ENCODE assay signal across 9 mouse cellular contexts in genomic region chr13:96030368-96031223, GRCm38 (mm10). TPM values are rescaled to one million over a fixed set of nuclear protein-coding genes. Genes with fewer than 3 reads are reported as not detected.
DNase-seq lines count a peak whose midpoint lies in the region; TF ChIP-seq lines count a peak whose summit lies in the region.
"Had no signal": no experiment of that assay in that cellular context is flagged by ENCODE, and none has a peak within 500 bp of the region (broad histone marks: within the 10 kb centered on the region; RNA-seq: fewer than 3 reads in every experiment).

No protein-coding gene starts in this region.

- H3K79me2 ChIP-seq in heart, adult 2 months (replicated peaks; ENCODE audit: control insufficient read depth, insufficient read depth, low read length), result no peaks in the 10 kb centered on the region

- TF ChIP-seq POLR2A in heart, adult 2 months (IDR thresholded peaks at IDR 0.05; ENCODE audit: insufficient read depth, low read depth, low read length), result no peak

- 55% methylated on average over 19 of the region's 19 CpGs for WGBS in heart, adult 2 months

- no peak overlapping the region for H3K4me3 ChIP-seq in heart, adult 2 months
- H3K4me3 ChIP-seq in ES-E14 (ENCODE audit: insufficient read depth in 1 of 2, low read depth in 1 of 2, low read length in 2 of 2, poor library complexity in 1 of 2, severe bottlenecking in 1 of 2), result peak overlapping the region in 1 of 2 experiments; percentile 4; a peak in 2 of 4 replicates
- H3K4me3 ChIP-seq: megakaryocyte, embryonic 14.5 days had no signal

- TF ChIP-seq EP300 in heart, adult 2 months (IDR thresholded peaks at IDR 0.05; ENCODE audit: insufficient read depth, low read depth, low read length), result peak; percentile 71; the same call in 1 of the 2 replicates

- no peaks in the 10 kb centered on the region for H3K4me1 ChIP-seq in heart, adult 2 months (ENCODE audit: control insufficient read depth, insufficient read depth, low read length)
- H3K4me1 ChIP-seq in ES-E14 (ENCODE audit: control insufficient read depth in 2 of 2, insufficient read depth in 2 of 2, low read length in 2 of 2, poor library complexity in 1 of 2), result no peaks in the 10 kb centered on the region

- no peaks in the 10 kb centered on the region for H3K9me3 ChIP-seq in ES-E14 (ENCODE audit: control insufficient read depth, insufficient read depth, low read depth, low read length)
- H3K9me3 ChIP-seq: megakaryocyte, embryonic 14.5 days had no signal

- DNase-seq in heart, adult 2 months, result peak in 1 of 2 experiments; percentile 47
- no peak for DNase-seq in heart, adult 8-10 months (ENCODE audit: low spot score)
- peak; percentile 61 for DNase-seq in ES-E14 (ENCODE audit: low read depth, low spot score)
- DNase-seq in cerebellum, adult 8-10 months, result peak; percentile 25
- DNase-seq in frontal cortex, postnatal 36 days (ENCODE audit: low spot score in 2 of 2), result peak; percentile 71 to 82
- peak; percentile 58 for DNase-seq in layer of hippocampus, adult 11-12 months (ENCODE audit: low spot score)
- peak; percentile 45 for DNase-seq in lung, postnatal 14 days
- peak; percentile 49 for DNase-seq in right cerebral cortex, postnatal 25 days

- no peak overlapping the region for H3K9ac ChIP-seq in heart, adult 2 months (ENCODE audit: low read depth, low read length)
- no peak overlapping the region for H3K9ac ChIP-seq in ES-E14 (ENCODE audit: insufficient read depth, low read depth, low read length, poor library complexity, severe bottlenecking)

- H3K27me3 ChIP-seq in heart, adult 2 months (ENCODE audit: control insufficient read depth, insufficient read depth, low read length), result no peaks in the 10 kb centered on the region

- peak; percentile 80 for TF ChIP-seq CTCF in heart, adult 2 months (IDR thresholded peaks at IDR 0.05)

- no peak overlapping the region for H3K27ac ChIP-seq in heart, adult 2 months
- H3K27ac ChIP-seq in ES-E14 (ENCODE audit: insufficient read depth, low read depth, low read length, poor library complexity, severe bottlenecking), result no peak overlapping the region

- intact Hi-C loops in heart, adult 2 months (cut with DNase I), result loop anchor here (2.0 kb wide), 2 partner anchors 344 to 560 kb away; no protein-coding TSS in a partner anchor

- no peaks in the 10 kb centered on the region for H3K36me3 ChIP-seq in heart, adult 2 months (ENCODE audit: control insufficient read depth, insufficient read depth, low read length)
- H3K36me3 ChIP-seq in ES-E14 (ENCODE audit: control insufficient read depth, insufficient read depth, low read length, poor library complexity, severe bottlenecking), result no peaks in the 10 kb centered on the region

- in situ Hi-C loops in ES-E14 (cut with MboI; ENCODE audit: low sequenced_read_pairs in 2 of 2, unreplicated experiment in 2 of 2), result no loop called here

TF ChIP-seq in ES-E14, 5 proteins besides CTCF, POLR2A, EP300 and RAD21:
- TF ChIP-seq HCFC1 (IDR thresholded peaks at IDR 0.05; ENCODE audit: borderline replicate concordance, insufficient read depth, low read length), result no peak
- peak; percentile 100 for TF ChIP-seq ZC3H11A (IDR thresholded peaks at IDR 0.05; ENCODE audit: borderline replicate concordance, low read depth, low read length)
- no peak for TF ChIP-seq ZNF384 (IDR thresholded peaks at IDR 0.05; ENCODE audit: low read depth, low read length)

RNA-seq across cellular contexts. Expression of gene Gm20075, which starts 50.6 kb away (rescaled TPM):
- total RNA-seq in heart, adult 2 months (2021), result 10 to 100 TPM; 10.1 to 11.8 TPM
- polyA plus RNA-seq in heart, adult 2 months (2012; rRNA removed), result 2.4 and 5.9 TPM in 2 replicates
- 10 to 100 TPM; 13.3 to 15.6 (median 14.5) TPM for total RNA-seq in heart, adult 8-10 months (2022)
- 7.0 and 13.2 TPM in 2 replicates for total RNA-seq in ES-E14 (2012; rRNA removed)

RNA-seq across cellular contexts. Expression of gene Gm17190, which starts 51.3 kb away (rescaled TPM):
- total RNA-seq in heart, adult 2 months (2021), result not detected
- not detected in 2 replicates for polyA plus RNA-seq in heart, adult 2 months (2012; rRNA removed)
- total RNA-seq in heart, adult 8-10 months (2022), result not detected
- not detected in 2 replicates for total RNA-seq in ES-E14 (2012; rRNA removed)
